Mouse (Mus musculus): Measurements from ENCODE around the gene Cdc42ep4. TPM values are rescaled to one million over a fixed set of nuclear protein-coding genes. Genes with fewer than 3 reads are reported as not detected.

Gene Cdc42ep4
- polyA plus RNA-seq, 1 experiment from 2014 or later: 71.7 TPM

DNA sequence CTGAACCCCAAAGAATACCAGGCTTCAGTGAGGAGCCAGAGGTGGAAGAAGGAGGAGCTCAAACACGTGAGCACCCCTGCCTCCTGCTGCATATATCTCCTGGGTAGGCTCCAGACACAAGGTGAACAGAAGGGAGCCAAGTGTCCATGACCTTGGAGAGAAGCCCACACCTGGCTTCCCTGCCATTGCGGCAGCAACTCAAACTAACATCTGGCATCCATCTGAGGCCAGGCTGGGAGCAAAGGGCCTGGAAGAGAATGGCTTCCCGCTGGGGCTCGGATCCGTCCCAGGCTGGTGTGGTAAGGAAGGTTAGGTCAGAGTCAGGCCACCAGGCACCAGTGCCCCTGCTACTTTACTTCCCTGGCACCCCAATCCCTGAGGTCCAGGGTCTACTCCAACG is 23.7 kb downstream of the Cdc42ep4 start:
- peaks cover 35% of the 10 kb centered on the region for H3K4me1 ChIP-seq (replicated peaks)
- no peak overlapping the region for H3K27ac ChIP-seq (replicated peaks)
- H3K36me3 ChIP-seq: peaks cover 30% of the 10 kb centered on the region
- no peaks in the 10 kb centered on the region for H3K9me3 ChIP-seq
- H3K9ac ChIP-seq: no peak overlapping the region
- 63% methylated on average over 6 of the region's 6 CpGs for WGBS
- no peaks in the 10 kb centered on the region for H3K27me3 ChIP-seq
- H3K4me2 ChIP-seq: no peak overlapping the region
- H3K4me3 ChIP-seq: no peak overlapping the region
- no peak for ATAC-seq (ENCODE audit: low FRiP score, low read depth)

DNA sequence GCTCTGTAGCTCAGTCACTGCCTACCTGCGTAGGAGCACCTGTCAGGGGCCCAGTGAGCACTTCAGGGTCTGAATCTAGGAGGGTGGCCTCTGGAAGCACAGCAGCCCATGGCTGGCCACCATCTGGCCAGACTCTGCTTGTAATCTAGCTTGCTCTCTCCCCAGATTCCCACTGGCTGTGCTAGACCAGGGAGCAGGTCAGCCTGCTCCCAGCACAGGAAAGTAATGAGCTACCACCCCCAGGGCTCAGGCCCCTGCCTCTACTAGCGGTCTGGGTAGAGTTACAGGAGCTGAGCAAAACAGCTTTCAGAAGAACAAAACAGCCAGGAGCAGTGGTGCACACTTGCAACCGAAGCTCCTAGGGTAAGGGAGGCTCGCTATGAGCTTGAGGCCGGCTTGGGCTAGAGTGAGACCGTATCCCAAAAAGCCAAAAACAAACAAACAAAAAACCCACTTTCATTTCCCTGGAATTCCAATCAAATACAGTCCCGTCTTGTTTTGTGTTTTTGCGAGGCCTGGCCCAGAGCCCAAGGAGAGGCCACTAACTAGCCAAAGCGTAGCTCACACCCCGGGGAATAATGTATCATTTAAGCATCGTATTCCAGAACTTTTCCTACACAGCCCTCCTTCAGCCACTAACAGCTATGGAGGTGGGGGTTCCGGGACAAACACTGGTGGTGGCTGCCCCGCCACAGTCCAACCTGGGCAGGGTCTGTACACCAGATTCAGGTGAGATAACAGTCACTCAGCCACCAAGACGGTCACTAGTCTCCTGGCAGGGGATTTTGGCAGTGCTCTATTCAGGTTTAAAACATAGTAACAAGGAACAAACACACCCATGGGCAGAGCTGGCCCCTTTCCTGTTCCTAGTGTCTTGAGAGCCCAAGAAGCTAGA is 24.4 kb downstream of the Cdc42ep4 start:
- no peak overlapping the region for H3K9ac ChIP-seq
- ATAC-seq (ENCODE audit: low FRiP score, low read depth): no peak
- 0 out of 2 replicates have a peak overlapping the region, but pooled peaks have one; percentile 20 for H3K27ac ChIP-seq (replicated peaks)
- peaks cover 36% of the 10 kb centered on the region for H3K4me1 ChIP-seq (replicated peaks)
- 75% methylated on average over 14 of the region's 14 CpGs for WGBS
- H3K4me2 ChIP-seq: no peak overlapping the region
- peaks cover 30% of the 10 kb centered on the region for H3K36me3 ChIP-seq
- no peaks in the 10 kb centered on the region for H3K27me3 ChIP-seq
- H3K4me3 ChIP-seq: no peak overlapping the region
- no peaks in the 10 kb centered on the region for H3K9me3 ChIP-seq

DNA sequence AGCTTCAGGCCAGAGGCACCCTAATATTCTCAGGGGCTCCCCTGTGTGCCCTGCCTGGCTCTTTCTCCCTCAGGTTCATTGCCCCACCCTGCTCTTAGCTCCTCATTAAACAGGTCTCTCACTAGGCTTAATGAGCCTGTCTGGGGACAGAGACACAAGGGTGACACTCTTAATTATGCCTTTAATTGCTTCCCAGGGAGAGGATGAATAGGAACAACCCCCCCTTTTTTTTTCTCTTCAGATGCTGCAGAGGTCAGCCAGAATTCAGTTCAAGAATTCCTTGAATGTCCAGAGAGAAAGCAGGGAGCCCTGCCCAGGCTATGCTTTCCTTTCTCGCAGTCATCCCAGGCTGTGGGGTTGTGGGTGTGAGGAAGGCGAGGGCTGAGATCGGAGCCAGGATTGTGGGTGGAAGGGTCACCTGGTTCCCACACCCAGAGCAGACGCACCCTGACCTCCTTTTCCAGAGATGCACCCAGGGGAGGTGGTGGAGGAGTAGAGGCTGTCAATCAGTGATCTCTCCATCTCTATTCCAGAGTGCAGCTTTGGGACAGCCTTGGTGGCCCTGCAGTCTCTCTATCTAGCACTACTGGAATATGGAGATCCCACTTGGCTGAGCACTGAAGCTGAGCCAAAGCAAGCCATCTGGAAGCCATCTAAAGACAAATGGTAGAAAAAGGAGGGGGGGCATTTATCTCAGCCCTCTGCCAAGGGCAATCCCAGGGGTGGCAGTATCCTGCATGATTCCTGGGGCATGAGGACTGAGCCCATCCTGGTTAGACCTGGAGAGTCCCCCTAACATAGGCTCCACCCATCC is 26.2 kb downstream of the Cdc42ep4 start:
- Histone ChIP-seq H3K27me3 (no peaks in the 10 kb centered on the region), H3K4me1 (replicated peaks) (peaks cover 36% of the 10 kb centered on the region), H3K36me3 (peaks cover 30% of the 10 kb centered on the region), H3K9me3 (no peaks in the 10 kb centered on the region), H3K9ac (no peak overlapping the region), H3K27ac (replicated peaks) (0 out of 2 replicates have a peak overlapping the region, but pooled peaks have one; percentile 7), H3K4me3 (no peak overlapping the region), H3K4me2 (no peak overlapping the region)
- 54% methylated on average over 4 of the region's 4 CpGs for WGBS
- ATAC-seq (ENCODE audit: low FRiP score, low read depth): peak; percentile 57; the same call in 1 of the 2 replicates

DNA sequence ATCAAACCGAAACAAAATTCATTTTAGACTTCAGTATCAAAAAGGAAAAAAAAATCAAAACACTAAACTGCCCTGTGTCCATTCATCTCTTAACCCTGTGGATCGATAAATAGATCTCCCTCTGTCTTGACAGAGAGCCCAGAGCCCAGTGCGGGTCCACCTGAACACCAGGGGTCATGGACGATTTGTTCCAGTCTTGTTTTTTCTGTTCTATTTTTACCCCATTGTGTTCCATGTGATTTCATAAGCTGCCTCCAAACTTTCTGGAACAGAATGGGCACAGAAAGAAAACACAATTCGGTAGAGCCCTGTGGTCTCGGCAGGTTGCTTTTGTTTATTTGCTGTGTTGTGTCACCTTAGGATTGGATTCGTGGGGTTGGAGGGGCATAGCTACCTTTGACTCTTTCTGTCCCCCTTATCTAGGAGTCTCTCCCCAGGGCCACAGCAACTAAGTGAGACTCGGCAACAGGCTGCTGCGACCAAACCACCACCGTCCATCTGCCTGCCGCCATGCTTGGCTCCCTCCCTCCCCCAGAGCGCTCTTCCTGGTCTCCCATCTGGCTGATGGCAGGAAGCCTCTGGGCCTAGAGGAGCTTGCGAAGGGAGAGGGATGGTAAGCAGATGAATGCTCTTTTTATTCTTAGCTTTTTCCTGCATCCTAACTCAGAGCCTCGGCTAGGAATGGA is 29.1 kb downstream of the Cdc42ep4 start:
- Histone ChIP-seq H3K36me3 (peaks cover 11% of the 10 kb centered on the region), H3K4me3 (no peak overlapping the region), H3K9me3 (no peaks in the 10 kb centered on the region), H3K27me3 (no peaks in the 10 kb centered on the region), H3K4me2 (no peak overlapping the region), H3K4me1 (replicated peaks) (peaks cover 26% of the 10 kb centered on the region), H3K27ac (replicated peaks) (no peak overlapping the region), H3K9ac (no peak overlapping the region)
- no peak for ATAC-seq (ENCODE audit: low FRiP score, low read depth)
- 60% methylated on average over 14 of the region's 14 CpGs for WGBS

- Histone ChIP-seq H3K4me1 (replicated peaks) (peaks cover 4% of the 10 kb centered on the region; the same call in 1 of the 2 replicates), H3K27ac (replicated peaks) (no peak overlapping the region), H3K27me3 (no peaks in the 10 kb centered on the region), H3K9me3 (no peaks in the 10 kb centered on the region), H3K9ac (no peak overlapping the region), H3K36me3 (no peaks in the 10 kb centered on the region), H3K4me2 (no peak overlapping the region), H3K4me3 (no peak overlapping the region)
- 52% methylated on average over 16 of the region's 16 CpGs for WGBS
- ATAC-seq (ENCODE audit: low FRiP score, low read depth): no peak
Measured at GRCm38 (mm10) chr11:113717767-113718424, 33.8 kb downstream of the Cdc42ep4 start.

DNA sequence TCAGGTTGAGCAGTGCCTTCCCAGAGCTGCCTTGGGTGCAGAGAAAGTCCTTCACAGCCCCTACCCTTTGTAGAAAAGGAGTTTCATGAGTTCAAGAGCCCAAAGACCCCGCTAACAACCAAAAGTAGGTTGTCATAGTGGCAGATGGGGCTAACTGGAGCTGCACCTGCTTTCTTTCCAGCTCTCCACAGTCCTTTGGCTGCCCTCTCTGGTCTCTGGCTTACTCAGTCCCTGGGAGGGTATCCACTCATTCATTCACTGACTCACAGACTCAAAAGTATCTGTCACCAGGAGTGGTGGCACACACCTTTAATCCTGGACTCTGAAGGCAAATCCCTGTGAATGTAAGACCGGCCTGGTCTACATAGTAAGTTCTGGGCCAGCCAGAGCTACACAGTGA is 35.5 kb downstream of the Cdc42ep4 start:
- Histone ChIP-seq H3K4me1 (replicated peaks) (no peaks in the 10 kb centered on the region), H3K4me3 (no peak overlapping the region), H3K9me3 (no peaks in the 10 kb centered on the region), H3K4me2 (no peak overlapping the region), H3K9ac (no peak overlapping the region), H3K27me3 (no peaks in the 10 kb centered on the region), H3K27ac (replicated peaks) (no peak overlapping the region), H3K36me3 (no peaks in the 10 kb centered on the region)
- no peak for ATAC-seq (ENCODE audit: low FRiP score, low read depth)
- 94% methylated on average over 2 of the region's 2 CpGs for WGBS

DNA sequence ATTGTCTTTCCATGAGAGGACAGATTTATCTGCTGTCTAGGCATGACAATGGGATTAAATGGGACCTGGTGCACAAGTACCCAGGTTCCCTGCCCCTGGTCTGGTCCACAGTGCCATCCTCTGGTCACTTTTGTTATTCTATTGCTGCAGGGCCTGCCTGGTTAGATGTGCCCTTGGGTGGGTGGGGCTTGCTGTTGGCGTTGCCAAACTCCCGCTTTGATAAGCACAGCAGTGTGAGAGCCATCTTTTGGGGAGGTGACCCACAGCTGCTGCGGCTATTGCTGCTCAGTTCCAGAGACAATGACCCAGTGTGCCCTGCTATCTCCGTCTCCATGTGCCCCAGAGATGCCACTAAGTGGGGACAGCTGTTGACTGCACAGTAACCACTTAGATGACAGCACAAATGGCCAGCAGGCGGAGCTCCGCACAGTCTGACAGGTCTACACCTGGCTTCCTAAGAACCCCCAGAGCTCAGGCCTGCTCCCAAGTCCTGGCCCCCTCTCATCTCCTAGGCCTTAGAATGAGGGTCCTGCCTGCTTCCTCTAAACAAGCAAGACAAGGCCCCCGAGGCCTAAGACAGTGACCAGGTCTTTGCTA is 36.5 kb downstream of the Cdc42ep4 start:
- no peak for ATAC-seq (ENCODE audit: low FRiP score, low read depth)
- Histone ChIP-seq H3K4me1 (replicated peaks) (peaks cover 7% of the 10 kb centered on the region), H3K9me3 (no peaks in the 10 kb centered on the region), H3K27me3 (no peaks in the 10 kb centered on the region), H3K36me3 (no peaks in the 10 kb centered on the region), H3K4me2 (no peak overlapping the region), H3K9ac (no peak overlapping the region), H3K27ac (replicated peaks) (no peak overlapping the region), H3K4me3 (no peak overlapping the region)
- 72% methylated on average over 7 of the region's 7 CpGs for WGBS

GRCm38 (mm10) chr11:113711061-113711460 is 40.6 kb downstream of the Cdc42ep4 start:
- no peak for ATAC-seq (ENCODE audit: low FRiP score, low read depth)

GRCm38 (mm10) chr11:113710257-113710777 is 41.4 kb downstream of the Cdc42ep4 start:
- WGBS: 3% methylated on average over 10 of the region's 10 CpGs
- peak; percentile 36; the same call in 1 of the 2 replicates for ATAC-seq (ENCODE audit: low FRiP score, low read depth)
- H3K27ac ChIP-seq (replicated peaks): peak overlapping the region; percentile 2
- H3K9ac ChIP-seq: no peak overlapping the region
- no peaks in the 10 kb centered on the region for H3K9me3 ChIP-seq
- H3K36me3 ChIP-seq: no peaks in the 10 kb centered on the region
- no peaks in the 10 kb centered on the region for H3K27me3 ChIP-seq
- H3K4me1 ChIP-seq (replicated peaks): peaks cover 19% of the 10 kb centered on the region
- no peak overlapping the region for H3K4me3 ChIP-seq
- H3K4me2 ChIP-seq: no peak overlapping the region; the same call in 1 of the 2 replicates

More at GRCm38 (mm10) chr11:113711061-113711460, 40.6 kb downstream of the Cdc42ep4 start:
- WGBS: 58% methylated on average over 1 of the region's 1 CpGs
- H3K4me1 ChIP-seq (replicated peaks): peaks cover 19% of the 10 kb centered on the region
- H3K27ac ChIP-seq (replicated peaks): no peak overlapping the region
- no peak overlapping the region for H3K9ac ChIP-seq
- no peaks in the 10 kb centered on the region for H3K9me3 ChIP-seq
- no peaks in the 10 kb centered on the region for H3K36me3 ChIP-seq
- no peaks in the 10 kb centered on the region for H3K27me3 ChIP-seq
- H3K4me3 ChIP-seq: no peak overlapping the region
- no peak overlapping the region for H3K4me2 ChIP-seq

DNA sequence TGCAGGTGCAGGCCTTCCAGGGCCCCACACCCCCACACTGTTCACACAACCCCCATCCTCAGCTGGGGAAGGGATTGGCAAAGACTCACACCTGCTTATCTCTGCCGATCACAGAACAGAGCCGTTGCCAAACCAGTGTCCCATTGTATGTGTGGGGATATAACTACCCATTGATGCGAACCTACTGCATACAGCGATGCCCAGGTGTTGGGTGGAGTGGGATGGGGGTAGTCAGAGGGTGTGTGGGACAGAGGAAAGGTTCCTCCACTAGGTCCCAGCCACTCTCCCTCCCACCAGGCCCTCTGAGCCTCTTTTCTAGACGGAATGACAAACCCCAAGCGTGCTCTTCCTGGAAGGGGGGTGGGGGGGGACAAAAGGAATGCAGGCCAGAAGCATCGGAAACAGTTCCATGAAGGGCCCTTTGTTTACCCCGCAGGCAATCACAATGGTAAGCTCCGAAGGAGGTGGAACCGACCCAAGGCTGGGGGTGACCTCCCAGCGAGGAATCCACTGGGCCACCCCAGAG is 41.9 kb downstream of the Cdc42ep4 start, which contains the start of gene Cpsf4l:
Gene Cpsf4l, minus strand, starts transcription at position 287 of the 526 bp plus-strand sequence.
- ATAC-seq (ENCODE audit: low FRiP score, low read depth): peak; percentile 40; the same call in 1 of the 2 replicates
- Histone ChIP-seq H3K4me3 (no peak within 1 kb of the TSS), H3K9me3 (no peaks in the 10 kb centered on the region), H3K27me3 (no peaks in the 10 kb centered on the region), H3K4me2 (no peak within 1 kb of the TSS; the same call in 1 of the 2 replicates), H3K27ac (replicated peaks) (peak within 1 kb of the TSS; percentile 2), H3K9ac (no peak within 1 kb of the TSS), H3K36me3 (no peaks in the 10 kb centered on the region), H3K4me1 (replicated peaks) (peaks cover 19% of the 10 kb centered on the region)
- 6% methylated on average over 11 of the region's 11 CpGs for WGBS
